Mouse (Mus musculus) CH12.LX (cell line): ENCODE results near the gene Ptprcap. TPM values are rescaled to one million over a fixed set of nuclear protein-coding genes. Genes with fewer than 3 reads are reported as not detected.
A peak's percentile ranks its signal among the peaks of the same experiment; 100 is the strongest.

Source experiments
- DNase-seq: peaks from one replicate; pipeline ENCODE4 v3.0.0-alpha.2; 2013; ENCODE audit errors: extremely low read depth
- H3K27ac ChIP-seq: 2 replicates; pipeline ENCODE4 v1.5.1; 2012; ENCODE audit warnings: low read depth, mild to moderate bottlenecking, control low read depth, moderate library complexity; ENCODE audit not compliant: insufficient read depth
- H3K27me3 ChIP-seq: replicated peaks from 2 replicates; pipeline ENCODE3; 2012; ENCODE audit warnings: inconsistent platforms
- H3K36me3 ChIP-seq, 2 experiments: replicated peaks in 1 of 2; 2 replicates each; pipeline versions ENCODE3 to v1.6.1; 2012; ENCODE audit warnings: inconsistent platforms in 1 of 2, low read length in 1 of 2, mild to moderate bottlenecking in 1 of 2, mixed read lengths in 1 of 2, moderate library complexity in 1 of 2; ENCODE audit not compliant: control insufficient read depth in 1 of 2, insufficient read depth in 1 of 2
- H3K4me1 ChIP-seq, 2 experiments: 2 replicates each; pipeline ENCODE4 v1.6.1; 2012; ENCODE audit warnings: inconsistent platforms in 1 of 2, moderate library complexity in 1 of 2; ENCODE audit not compliant: insufficient read depth in 2 of 2, control insufficient read depth in 1 of 2
- H3K4me2 ChIP-seq: 2 replicates; pipeline ENCODE4 v1.6.1; 2012; ENCODE audit warnings: low read depth, mild to moderate bottlenecking, control low read depth; ENCODE audit not compliant: poor library complexity, insufficient read depth, severe bottlenecking
- H3K4me3 ChIP-seq, 3 experiments: fragments of 150-350 bp in 1 of 3; sonication (generic) in 1 of 3; replicated peaks in 1 of 3; 2 replicates each; pipeline versions ENCODE3 to v1.5.1; 2011 to 2012; ENCODE audit warnings: low read depth in 2 of 3, low read length in 2 of 3, mild to moderate bottlenecking in 2 of 3, moderate library complexity in 2 of 3, control low read depth in 1 of 3, improper control_type of control experiment in 1 of 3, inconsistent platforms in 1 of 3, mixed read lengths in 1 of 3; ENCODE audit not compliant: poor library complexity in 1 of 3
- H3K79me2 ChIP-seq: replicated peaks from 2 replicates; pipeline ENCODE4 v1.6.1; 2012; ENCODE audit warnings: mild to moderate bottlenecking, moderate library complexity; ENCODE audit not compliant: control insufficient read depth, poor library complexity, insufficient read depth, severe bottlenecking; ENCODE audit errors: extremely low read depth
- H3K9ac ChIP-seq: 2 replicates; pipeline ENCODE4 v1.6.1; 2012; ENCODE audit warnings: low read depth, mild to moderate bottlenecking, control low read depth, moderate library complexity; ENCODE audit not compliant: insufficient read depth
- H3K9me3 ChIP-seq: replicated peaks from 2 replicates; pipeline ENCODE3; 2012; ENCODE audit warnings: low read length, inconsistent platforms, mixed read lengths
- BHLHE40 ChIP-seq: IDR thresholded peaks from 2 replicates; pipeline ENCODE4 v1.6.1; 2011; ENCODE audit warnings: mild to moderate bottlenecking, low read depth, low read length, improper control_type of control experiment
- CHD1 ChIP-seq: IDR thresholded peaks from 2 replicates; pipeline ENCODE4 v1.6.1; 2012; ENCODE audit warnings: low read depth, low read length, improper control_type of control experiment, inconsistent platforms
- CHD2 ChIP-seq: IDR thresholded peaks from 2 replicates; pipeline ENCODE4 v1.6.1; 2011; ENCODE audit warnings: low read length, improper control_type of control experiment
- CTCF ChIP-seq, 2 experiments: IDR thresholded peaks in 1 of 2; conservative IDR thresholded peaks in 1 of 2; 2 replicates each; pipeline ENCODE4 v1.5.1; 2011 to 2012; ENCODE audit warnings: low read depth in 2 of 2, low read length in 2 of 2, improper control_type of control experiment in 1 of 2, inconsistent platforms in 1 of 2, mild to moderate bottlenecking in 1 of 2, moderate library complexity in 1 of 2
- E2F4 ChIP-seq: IDR thresholded peaks from 2 replicates; pipeline ENCODE4 v1.6.1; 2011; ENCODE audit warnings: low read depth, low read length, improper control_type of control experiment; ENCODE audit not compliant: insufficient replicate concordance
- ELF1 ChIP-seq: IDR thresholded peaks from 2 replicates; pipeline ENCODE4 v1.6.1; 2014; ENCODE audit warnings: low read depth, mild to moderate bottlenecking, inconsistent platforms, low read length, improper control_type of control experiment
- EP300 ChIP-seq: IDR thresholded peaks from 2 replicates; pipeline ENCODE4 v1.6.1; 2011; ENCODE audit warnings: low read length, improper control_type of control experiment
- ETS1 ChIP-seq: conservative IDR thresholded peaks from 2 replicates; pipeline ENCODE4 v1.6.1; 2012; ENCODE audit warnings: low read depth, mild to moderate bottlenecking, inconsistent platforms, low read length, improper control_type of control experiment, moderate library complexity
- GABPA ChIP-seq: IDR thresholded peaks from 2 replicates; pipeline ENCODE4 v1.6.1; 2012; ENCODE audit warnings: low read depth, low read length, improper control_type of control experiment, inconsistent platforms; ENCODE audit not compliant: insufficient replicate concordance
- HCFC1 ChIP-seq: IDR thresholded peaks from 2 replicates; pipeline ENCODE4 v1.6.1; 2012; ENCODE audit warnings: low read depth, mild to moderate bottlenecking, inconsistent platforms, low read length, improper control_type of control experiment
- IRF4 ChIP-seq: IDR thresholded peaks from 2 replicates; pipeline ENCODE4 v1.6.1; 2014; ENCODE audit warnings: low read depth, mild to moderate bottlenecking, inconsistent platforms, low read length, improper control_type of control experiment
- JUN ChIP-seq: IDR thresholded peaks from 2 replicates; pipeline ENCODE4 v1.6.1; 2011; ENCODE audit warnings: low read depth, mild to moderate bottlenecking, low read length, improper control_type of control experiment, moderate library complexity; ENCODE audit not compliant: insufficient read depth
- JUND ChIP-seq: conservative IDR thresholded peaks from 2 replicates; pipeline ENCODE4 v1.6.1; 2011; ENCODE audit warnings: low read depth, low read length, improper control_type of control experiment
- KAT2A ChIP-seq: IDR thresholded peaks from 2 replicates; pipeline ENCODE4 v1.6.1; 2012; ENCODE audit warnings: low read length, improper control_type of control experiment, inconsistent platforms; ENCODE audit not compliant: insufficient replicate concordance
- MAFK ChIP-seq: IDR thresholded peaks from 2 replicates; pipeline ENCODE4 v1.6.1; 2011; ENCODE audit warnings: low read length, improper control_type of control experiment; ENCODE audit not compliant: insufficient replicate concordance
- MAX ChIP-seq: IDR thresholded peaks from 2 replicates; pipeline ENCODE4 v1.6.1; 2011; ENCODE audit warnings: low read length, improper control_type of control experiment
- MEF2A ChIP-seq: IDR thresholded peaks from 2 replicates; pipeline ENCODE4 v1.6.1; 2014; ENCODE audit warnings: low read depth, mild to moderate bottlenecking, inconsistent platforms, low read length, improper control_type of control experiment, borderline replicate concordance
- MXI1 ChIP-seq: IDR thresholded peaks from 2 replicates; pipeline ENCODE4 v1.6.1; 2011; ENCODE audit warnings: mild to moderate bottlenecking, low read depth, low read length, improper control_type of control experiment
- MYC ChIP-seq: IDR thresholded peaks from 2 replicates; pipeline ENCODE4 v1.6.1; 2011; ENCODE audit warnings: low read depth, mild to moderate bottlenecking, improper control_type of control experiment, low read length
- NELFE ChIP-seq: IDR thresholded peaks from 2 replicates; pipeline ENCODE4 v1.6.1; 2011; ENCODE audit warnings: low read depth, low read length, improper control_type of control experiment
- NRF1 ChIP-seq: IDR thresholded peaks from 2 replicates; pipeline ENCODE4 v1.6.1; 2014; ENCODE audit warnings: low read depth, mild to moderate bottlenecking, inconsistent platforms, low read length, improper control_type of control experiment, moderate library complexity
- PAX5 ChIP-seq: IDR thresholded peaks from 2 replicates; pipeline ENCODE4 v1.6.1; 2012; ENCODE audit warnings: low read length, inconsistent platforms, mixed read lengths
- POLR2A ChIP-seq: IDR thresholded peaks from 2 replicates; pipeline ENCODE4 v1.6.1; 2011; ENCODE audit warnings: low read depth, mild to moderate bottlenecking, improper control_type of control experiment, low read length
- POLR2AphosphoS2 ChIP-seq: IDR thresholded peaks from 2 replicates; pipeline ENCODE4 v1.6.1; 2011; ENCODE audit warnings: low read depth, low read length, improper control_type of control experiment
- RAD21 ChIP-seq: IDR thresholded peaks from 2 replicates; pipeline ENCODE4 v1.6.1; 2011; ENCODE audit warnings: low read depth, mild to moderate bottlenecking, low read length, improper control_type of control experiment, moderate library complexity
- RCOR1 ChIP-seq: conservative IDR thresholded peaks from 2 replicates; pipeline ENCODE4 v1.6.1; 2012; ENCODE audit warnings: low read depth, mild to moderate bottlenecking, inconsistent platforms, low read length, improper control_type of control experiment
- SIN3A ChIP-seq: IDR thresholded peaks from 2 replicates; pipeline ENCODE4 v1.6.1; 2012; ENCODE audit warnings: low read length, improper control_type of control experiment, inconsistent platforms
- SMC3 ChIP-seq: IDR thresholded peaks from 2 replicates; pipeline ENCODE4 v1.6.1; 2011; ENCODE audit warnings: low read depth, low read length, improper control_type of control experiment
- TBP ChIP-seq: conservative IDR thresholded peaks from 2 replicates; pipeline ENCODE4 v1.6.1; 2011; ENCODE audit warnings: low read depth, low read length, improper control_type of control experiment
- TCF12 ChIP-seq: IDR thresholded peaks from 2 replicates; pipeline ENCODE4 v1.6.1; 2014; ENCODE audit warnings: low read depth, mild to moderate bottlenecking, inconsistent platforms, low read length, improper control_type of control experiment
- UBTF ChIP-seq: IDR thresholded peaks from 2 replicates; pipeline ENCODE4 v1.6.1; 2012; ENCODE audit warnings: low read depth, mild to moderate bottlenecking, inconsistent platforms, low read length, improper control_type of control experiment, moderate library complexity
- USF1 ChIP-seq: IDR thresholded peaks from 2 replicates; pipeline ENCODE4 v1.6.1; 2014; ENCODE audit warnings: low read depth, mild to moderate bottlenecking, inconsistent platforms, low read length, improper control_type of control experiment
- USF2 ChIP-seq: conservative IDR thresholded peaks from 2 replicates; pipeline ENCODE4 v1.6.1; 2011; ENCODE audit warnings: low read depth, low read length, improper control_type of control experiment
- ZC3H11A ChIP-seq: IDR thresholded peaks from 2 replicates; pipeline ENCODE4 v1.6.1; 2012; ENCODE audit warnings: low read depth, mild to moderate bottlenecking, inconsistent platforms, low read length, improper control_type of control experiment
- ZKSCAN1 ChIP-seq: IDR thresholded peaks from 2 replicates; pipeline ENCODE4 v1.6.1; 2012; ENCODE audit warnings: low read depth, inconsistent platforms, low read length, improper control_type of control experiment, borderline replicate concordance
- ZMIZ1 ChIP-seq: IDR thresholded peaks from 2 replicates; pipeline ENCODE4 v1.6.1; 2012; ENCODE audit warnings: low read depth, mild to moderate bottlenecking, inconsistent platforms, low read length, improper control_type of control experiment
- ZNF384 ChIP-seq: IDR thresholded peaks from 2 replicates; pipeline ENCODE4 v1.6.1; 2012; ENCODE audit warnings: low read depth, low read length, improper control_type of control experiment, inconsistent platforms
- dilution Hi-C: fragments of 300-500 bp; cut with MboI; formaldehyde crosslinking; loops from 2 replicates; pipeline ENCODE4 v1.14.3; 2020; ENCODE audit warnings: low sequenced_read_pairs; ENCODE audit not compliant: extremely low pct_unique_long_range_greater_than_20kb, extremely low pct_ligation_motif_present
- in situ Hi-C: fragments of 300-500 bp; cut with MboI; formaldehyde crosslinking; loops from 3 replicates; pipeline ENCODE4 v1.14.3; 2019; ENCODE audit warnings: low sequenced_read_pairs, low pct_ligation_motif_present, low pct_unique_long_range_greater_than_20kb, mixed read lengths
- polyA plus RNA-seq: library from polyadenylated mRNA; unstranded; fragments of >175 nt; gene quantifications from 2 replicates; pipeline ENCODE4 v1.2.1, GENCODE M21; 2012; ENCODE audit warnings: low read depth; ENCODE audit not compliant: insufficient read length
- total RNA-seq, 2 experiments: library from RNA; depleted of rRNA; stranded (reverse); fragments of 300-350 nt in 1 of 2; fragments of >200 nt in 1 of 2; gene quantifications; 2 replicates each; pipeline ENCODE4 v1.2.3; 2012 to 2014

Ptprcap gene
- total and polyA plus RNA-seq, 3 experiments = 343 to 447 (median 438) TPM

- dilution Hi-C loops = no loop called here
- H3K27ac ChIP-seq = peak overlapping the region; percentile 90
- DNase-seq = peak; percentile 84
- 0 out of 2 replicates have a peak, but pooled peaks have one; percentile 29 for TF ChIP-seq POLR2A
- TF ChIP-seq CHD2 = no peak; the same call in 1 of the 2 replicates
- no peak for TF ChIP-seq IRF4
- no peak for TF ChIP-seq USF1
- TF ChIP-seq HCFC1 = no peak
- TF ChIP-seq CTCF (conservative IDR thresholded peaks at IDR 0.05 in 1 of 2, IDR thresholded peaks at IDR 0.05 in 1 of 2; ENCODE audit: low read depth in 2 of 2, low read length in 2 of 2) = peak in 1 of 2 experiments; percentile 8; a peak in 1 of 4 replicates
- no peak for TF ChIP-seq NRF1
- TF ChIP-seq JUN = peak; percentile 69
- peak; percentile 81 for TF ChIP-seq MAX
- TF ChIP-seq POLR2AphosphoS2 = no peak
- TF ChIP-seq ZC3H11A = no peak
- no peak for TF ChIP-seq ZKSCAN1
- TF ChIP-seq ETS1 = peak; percentile 81
- TF ChIP-seq ELF1 = peak; percentile 49
- TF ChIP-seq MAFK = no peak
- TF ChIP-seq SMC3 = no peak
- peak; percentile 44; the same call in 1 of the 2 replicates for TF ChIP-seq JUND
- peak; percentile 73 for TF ChIP-seq TCF12
- no peak for TF ChIP-seq NELFE
- no peak for TF ChIP-seq GABPA
- peak; percentile 69 for TF ChIP-seq EP300
- TF ChIP-seq ZMIZ1 = no peak
- TF ChIP-seq CHD1 = 0 out of 2 replicates have a peak, but pooled peaks have one; percentile 23
- no peak for TF ChIP-seq UBTF
- TF ChIP-seq MYC = peak; percentile 84
- TF ChIP-seq RCOR1 = no peak
- TF ChIP-seq SIN3A = no peak; the same call in 1 of the 2 replicates
- no peak for TF ChIP-seq ZNF384
- TF ChIP-seq E2F4 = no peak
- no peak for TF ChIP-seq KAT2A
- peak; percentile 32; the same call in 1 of the 2 replicates for TF ChIP-seq MEF2A
- no peak for TF ChIP-seq RAD21
- TF ChIP-seq PAX5 = no peak
- TF ChIP-seq BHLHE40 = peak; percentile 69
- TF ChIP-seq USF2 = 0 out of 2 replicates have a peak, but pooled peaks have one; percentile 4
- TF ChIP-seq TBP = 0 out of 2 replicates have a peak, but pooled peaks have one; percentile 29
- TF ChIP-seq MXI1 = 0 out of 2 replicates have a peak, but pooled peaks have one; percentile 36
These were observed 8.6 kb upstream of the Ptprcap start for GRCm38 (mm10) chr19:4144550-4145498.

More at GRCm38 (mm10) chr19:4144550-4145498, 8.6 kb upstream of the Ptprcap start:
- Histone ChIP-seq H3K9me3 (peaks cover 5% of the 10 kb centered on the region), H3K36me3 (peaks cover 0 to 28% of the 10 kb centered on the region in 2 experiments), H3K9ac (0 out of 2 replicates have a peak overlapping the region, but pooled peaks have one; percentile 10), H3K4me1 (peaks cover 41 to 78% of the 10 kb centered on the region in 2 experiments), H3K79me2 (peaks cover 15% of the 10 kb centered on the region), H3K4me2 (no peak overlapping the region), H3K4me3 (no peak overlapping the region), H3K27me3 (no peaks in the 10 kb centered on the region)
- in situ Hi-C loops = no loop called here
